Mouse (Mus musculus) heart, embryonic 14.5 days (tissue): Measurements from ENCODE around the gene Ccnl1. TPM values are rescaled to one million over a fixed set of nuclear protein-coding genes. Genes with fewer than 3 reads are reported as not detected.

Experiments
- ATAC-seq: fragments of 200-750 bp; cut with Nextera tagmentation; 2 replicates; pipeline ENCODE4 v1.8.0; 2017; ENCODE audit warnings: low read depth, moderate TSS enrichment; ENCODE audit not compliant: insufficient number of reproducible peaks, insufficient read depth, low FRiP score
- H3K27ac ChIP-seq, 2 experiments: fragments of 200-500 bp in 1 of 2; fragments of 300-500 bp in 1 of 2; sonication (generic) in 1 of 2; replicated peaks in 1 of 2; 2 replicates each; pipeline ENCODE4 v1.5.1; 2012 to 2014; ENCODE audit warnings: low read depth in 2 of 2, low read length in 2 of 2, control low read depth in 1 of 2, mild to moderate bottlenecking in 1 of 2, mixed read lengths in 1 of 2; ENCODE audit not compliant: control insufficient read depth in 1 of 2, insufficient read depth in 1 of 2
- H3K27me3 ChIP-seq: fragments of 300-500 bp; sonication (generic); 2 replicates; pipeline ENCODE4 v1.6.1; 2014; ENCODE audit warnings: mild to moderate bottlenecking, low read length, control low read depth; ENCODE audit not compliant: control insufficient read depth, insufficient read depth
- H3K36me3 ChIP-seq: fragments of 300-500 bp; sonication (generic); 2 replicates; pipeline ENCODE4 v1.6.1; 2014; ENCODE audit warnings: mild to moderate bottlenecking, control low read depth, low read length, mixed read lengths; ENCODE audit not compliant: control insufficient read depth, insufficient read depth
- H3K4me1 ChIP-seq, 2 experiments: fragments of 200-500 bp in 1 of 2; fragments of 300-500 bp in 1 of 2; sonication (generic) in 1 of 2; 2 replicates each; pipeline ENCODE4 v1.6.1; 2012 to 2014; ENCODE audit warnings: low read length in 2 of 2, control low read depth in 1 of 2, mixed read lengths in 1 of 2; ENCODE audit not compliant: control insufficient read depth in 2 of 2, insufficient read depth in 2 of 2
- H3K4me2 ChIP-seq: fragments of 300-500 bp; sonication (generic); 2 replicates; pipeline ENCODE4 v1.6.1; 2014; ENCODE audit warnings: mild to moderate bottlenecking, low read length
- H3K4me3 ChIP-seq, 2 experiments: fragments of 200-500 bp in 1 of 2; fragments of 300-500 bp in 1 of 2; sonication (generic) in 1 of 2; 2 replicates each; pipeline ENCODE4 v1.5.1; 2012 to 2014; ENCODE audit warnings: low read length in 2 of 2, mild to moderate bottlenecking in 2 of 2, control low read depth in 1 of 2, low read depth in 1 of 2, moderate library complexity in 1 of 2; ENCODE audit not compliant: control insufficient read depth in 1 of 2, insufficient read depth in 1 of 2
- H3K9ac ChIP-seq: fragments of 300-500 bp; sonication (generic); 2 replicates; pipeline ENCODE4 v1.6.1; 2014; ENCODE audit warnings: mild to moderate bottlenecking, low read length
- H3K9me3 ChIP-seq: fragments of 300-500 bp; sonication (generic); 2 replicates; pipeline ENCODE4 v1.6.1; 2016; ENCODE audit warnings: low read length, control low read depth; ENCODE audit not compliant: control insufficient read depth
- WGBS: fragments of 180-500 bp; shearing (Covaris S2); extraction: QIAGEN DNeasy Blood & Tissue Kit; methylation state at CpG from one replicate; pipeline ENCODE4 v1.1.7; 2014; 5-methylcytosine and 5-hydroxymethylcytosine counted together
- polyA plus RNA-seq: library from polyadenylated mRNA; unstranded; fragments of >200 nt; fragmentation: Nextera tagmentation; extraction: Ambion mirVana; gene quantifications from 2 replicates; pipeline ENCODE4 v1.2.1, GENCODE M21; 2014

The Ccnl1 gene
- polyA plus RNA-seq, 1 experiment from 2014 or later = 77.4 TPM

- 87% methylated on average over 3 of the region's 3 CpGs for WGBS
- H3K4me3 ChIP-seq = no peak overlapping the region
- no peak overlapping the region for H3K4me2 ChIP-seq
- no peaks in the 10 kb centered on the region for H3K27me3 ChIP-seq
- H3K9ac ChIP-seq = no peak overlapping the region
- H3K36me3 ChIP-seq = no peaks in the 10 kb centered on the region
- ATAC-seq = no peak
- no peak overlapping the region for H3K27ac ChIP-seq
- H3K4me1 ChIP-seq = peaks cover 0 to 5% of the 10 kb centered on the region in 2 experiments; a peak in 2 of 4 replicates
- no peaks in the 10 kb centered on the region for H3K9me3 ChIP-seq
These were observed 11.1 kb upstream of the Ccnl1 start for GRCm38 (mm10) chr3:65969196-65969595.

- no peaks in the 10 kb centered on the region for H3K9me3 ChIP-seq
- H3K9ac ChIP-seq = no peak overlapping the region
- no peak overlapping the region for H3K27ac ChIP-seq
- H3K36me3 ChIP-seq = no peaks in the 10 kb centered on the region
- no peak overlapping the region for H3K4me3 ChIP-seq
- H3K4me2 ChIP-seq = no peak overlapping the region
- no peak for ATAC-seq
- WGBS = 77% methylated on average over 1 of the region's 1 CpGs
- no peaks in the 10 kb centered on the region for H3K4me1 ChIP-seq
- H3K27me3 ChIP-seq = no peaks in the 10 kb centered on the region
These were observed 8.3 kb upstream of the Ccnl1 start for GRCm38 (mm10) chr3:65966360-65966759.

- no peaks in the 10 kb centered on the region for H3K9me3 ChIP-seq
- peaks cover 0 to 3% of the 10 kb centered on the region in 2 experiments; a peak in 1 of 4 replicates for H3K4me1 ChIP-seq
- no peak overlapping the region for H3K4me2 ChIP-seq
- WGBS = 57% methylated on average over 4 of the region's 4 CpGs
- no peaks in the 10 kb centered on the region for H3K27me3 ChIP-seq
- ATAC-seq = no peak
- H3K4me3 ChIP-seq = no peak overlapping the region
- H3K36me3 ChIP-seq = no peaks in the 10 kb centered on the region
- H3K9ac ChIP-seq = no peak overlapping the region
- H3K27ac ChIP-seq = no peak overlapping the region
These were observed 4.4 kb upstream of the Ccnl1 start for GRCm38 (mm10) chr3:65962270-65962930.

GRCm38 (mm10) chr3:65960291-65960945 is 2.4 kb upstream of the Ccnl1 start:
- Histone ChIP-seq H3K9ac (no peak overlapping the region), H3K27me3 (no peaks in the 10 kb centered on the region), H3K4me2 (no peak overlapping the region), H3K36me3 (peaks cover 14% of the 10 kb centered on the region), H3K27ac (no peak overlapping the region; a peak in 1 of 4 replicates), H3K4me1 (peaks cover 0 to 16% of the 10 kb centered on the region in 2 experiments; a peak in 2 of 4 replicates), H3K9me3 (no peaks in the 10 kb centered on the region), H3K4me3 (no peak overlapping the region)
- ATAC-seq = no peak
- WGBS = 89% methylated on average over 5 of the region's 5 CpGs

- peaks cover 22% of the 10 kb centered on the region for H3K36me3 ChIP-seq
- 83% methylated on average over 3 of the region's 3 CpGs for WGBS
- peak overlapping the region; percentile 100 for H3K9ac ChIP-seq
- peaks cover 0 to 19% of the 10 kb centered on the region in 2 experiments; a peak in 2 of 4 replicates for H3K4me1 ChIP-seq
- H3K27me3 ChIP-seq = no peaks in the 10 kb centered on the region
- no peaks in the 10 kb centered on the region for H3K9me3 ChIP-seq
- H3K4me3 ChIP-seq = peak overlapping the region in 1 of 2 experiments; percentile 100; a peak in 1 of 4 replicates
- no peak for ATAC-seq
- H3K27ac ChIP-seq = 0 out of 4 replicates have a peak overlapping the region, but pooled peaks of 1 of the 2 experiments have one; percentile 100
- peak overlapping the region; percentile 88 for H3K4me2 ChIP-seq
These were observed 1.5 kb upstream of the Ccnl1 start for GRCm38 (mm10) chr3:65959416-65960001.

GRCm38 (mm10) chr3:65958840-65959185 is 764 bp upstream of the Ccnl1 start:
- Histone ChIP-seq H3K4me3 (peak overlapping the region; percentile 88 to 100), H3K27me3 (no peaks in the 10 kb centered on the region), H3K27ac (peak overlapping the region; percentile 98 to 100), H3K36me3 (peaks cover 29% of the 10 kb centered on the region), H3K4me1 (peaks cover 0 to 24% of the 10 kb centered on the region in 2 experiments; a peak in 2 of 4 replicates), H3K9me3 (no peaks in the 10 kb centered on the region), H3K4me2 (peak overlapping the region; percentile 88), H3K9ac (peak overlapping the region; percentile 100)
- WGBS = 11% methylated on average over 9 of the region's 9 CpGs
- ATAC-seq = no peak

GRCm38 (mm10) chr3:65957271-65958101 is 563 bp downstream of the Ccnl1 start:
- peaks cover 42% of the 10 kb centered on the region for H3K36me3 ChIP-seq
- H3K27ac ChIP-seq = peak overlapping the region; percentile 98 to 100
- peaks cover 0 to 34% of the 10 kb centered on the region in 2 experiments; a peak in 2 of 4 replicates for H3K4me1 ChIP-seq
- under 1% methylated on average over 63 of the region's 94 CpGs for WGBS
- H3K27me3 ChIP-seq = no peaks in the 10 kb centered on the region
- peak overlapping the region; percentile 100 for H3K9ac ChIP-seq
- H3K4me2 ChIP-seq = peak overlapping the region; percentile 88
- ATAC-seq = peak; percentile 71
- no peaks in the 10 kb centered on the region for H3K9me3 ChIP-seq
- H3K4me3 ChIP-seq = peak overlapping the region; percentile 88 to 100
